Mouse (Mus musculus): ENCODE results near the gene Trim2.
A peak's percentile ranks its signal among the peaks of the same experiment; 100 is the strongest.

Trim2 gene

DNA sequence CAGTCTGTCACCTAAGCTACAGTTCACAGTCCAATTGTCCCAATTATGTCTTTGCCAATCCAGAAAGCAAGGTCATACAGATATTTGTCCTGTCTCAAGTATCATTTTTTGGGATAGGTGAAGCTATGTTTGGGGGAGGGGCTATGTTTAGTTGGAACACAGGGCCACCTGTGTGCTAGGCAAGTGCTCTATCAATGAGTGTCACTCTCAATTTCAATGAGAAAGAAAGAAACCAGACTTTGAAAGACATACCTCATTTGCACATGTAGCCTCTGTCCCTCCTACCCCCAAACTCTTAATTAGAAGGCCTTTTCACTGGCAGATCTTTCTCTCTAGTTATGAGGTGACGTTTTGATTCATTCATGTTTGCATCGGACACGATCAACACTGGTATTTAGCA, 21.9 kb downstream of the Trim2 start:
- DNase-seq: no peak

DNA sequence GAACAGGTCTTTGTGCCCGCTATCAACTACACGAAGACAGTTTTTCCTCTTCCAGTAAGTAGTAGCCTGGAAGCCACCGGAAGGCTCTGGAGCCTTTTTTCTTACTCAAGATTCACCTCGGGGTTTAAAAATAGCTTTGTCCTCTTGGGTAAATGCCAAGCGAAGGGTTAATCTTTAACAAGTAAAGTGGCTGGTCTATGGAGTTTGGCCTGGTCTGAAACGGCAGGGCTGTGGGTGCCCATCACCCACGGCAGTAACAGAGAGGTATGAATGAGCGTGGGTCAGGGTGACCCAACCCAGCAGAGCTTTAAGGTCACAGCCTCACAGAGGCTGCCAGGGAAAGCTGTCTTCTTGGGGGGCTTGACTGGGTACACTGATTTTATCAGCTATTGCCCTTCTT, 23.2 kb downstream of the Trim2 start:
- DNase-seq: no peak

DNA sequence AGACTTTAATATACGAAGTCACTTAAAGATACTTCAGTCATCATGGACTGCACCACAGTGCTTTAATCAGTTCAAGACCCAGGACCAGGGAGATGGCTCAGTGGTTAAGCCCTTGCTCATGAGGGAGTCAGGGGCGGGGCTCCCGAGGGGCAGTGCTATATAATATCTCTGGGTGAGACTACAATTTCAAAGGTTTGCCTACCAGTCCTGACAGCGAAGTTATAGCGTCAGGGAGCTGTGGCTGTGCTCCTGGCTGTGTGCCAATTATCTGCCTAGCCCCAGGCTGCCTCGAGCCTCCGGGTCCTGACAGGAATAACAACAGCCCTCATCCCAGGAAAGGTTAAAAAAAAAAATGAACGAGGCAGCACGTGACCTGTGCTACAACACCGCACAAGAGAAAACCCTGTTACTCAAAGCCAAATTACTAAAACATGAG, 24.7 kb downstream of the Trim2 start:
- DNase-seq: no peak

DNA sequence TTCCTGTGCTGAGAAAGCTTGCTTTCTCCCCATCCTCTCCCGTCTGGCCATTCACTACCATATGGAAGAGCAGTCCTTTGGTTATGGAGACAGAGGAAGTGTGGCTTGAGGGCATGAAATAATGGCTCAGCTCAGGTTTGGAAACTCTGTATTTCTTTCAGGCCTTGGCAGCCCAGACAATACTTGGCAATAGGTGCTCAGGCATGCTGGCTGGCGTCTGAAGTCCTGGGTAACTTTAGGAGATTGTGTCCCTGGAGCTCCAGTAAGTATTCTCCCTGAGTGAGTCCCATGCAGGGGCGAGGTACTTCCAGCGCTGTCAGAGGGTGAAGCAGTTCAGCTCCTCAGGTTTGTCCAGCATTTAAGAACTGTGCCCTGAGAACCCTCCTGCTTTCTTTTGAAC, 27.9 kb downstream of the Trim2 start:
- DNase-seq: no peak

DNA sequence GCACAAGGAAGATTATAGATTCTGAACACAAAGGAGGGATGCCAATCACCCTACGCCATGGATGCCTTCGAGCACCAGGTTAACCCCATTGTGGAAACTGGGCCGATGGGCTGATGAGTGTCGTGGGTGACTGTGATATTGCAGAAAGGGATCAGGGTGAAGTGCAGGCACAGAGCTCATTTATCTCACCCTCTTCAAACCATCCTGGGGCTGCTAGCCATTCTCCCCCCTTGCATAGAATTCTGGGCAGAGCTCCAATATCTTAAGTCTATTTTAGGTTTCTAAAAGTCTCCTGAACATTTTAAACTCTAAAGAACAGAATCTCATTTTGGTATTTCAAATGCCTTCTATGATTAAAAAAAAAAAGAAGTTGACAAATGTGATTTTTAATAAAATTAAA, 31.6 kb downstream of the Trim2 start:
- DNase-seq: no peak

DNA sequence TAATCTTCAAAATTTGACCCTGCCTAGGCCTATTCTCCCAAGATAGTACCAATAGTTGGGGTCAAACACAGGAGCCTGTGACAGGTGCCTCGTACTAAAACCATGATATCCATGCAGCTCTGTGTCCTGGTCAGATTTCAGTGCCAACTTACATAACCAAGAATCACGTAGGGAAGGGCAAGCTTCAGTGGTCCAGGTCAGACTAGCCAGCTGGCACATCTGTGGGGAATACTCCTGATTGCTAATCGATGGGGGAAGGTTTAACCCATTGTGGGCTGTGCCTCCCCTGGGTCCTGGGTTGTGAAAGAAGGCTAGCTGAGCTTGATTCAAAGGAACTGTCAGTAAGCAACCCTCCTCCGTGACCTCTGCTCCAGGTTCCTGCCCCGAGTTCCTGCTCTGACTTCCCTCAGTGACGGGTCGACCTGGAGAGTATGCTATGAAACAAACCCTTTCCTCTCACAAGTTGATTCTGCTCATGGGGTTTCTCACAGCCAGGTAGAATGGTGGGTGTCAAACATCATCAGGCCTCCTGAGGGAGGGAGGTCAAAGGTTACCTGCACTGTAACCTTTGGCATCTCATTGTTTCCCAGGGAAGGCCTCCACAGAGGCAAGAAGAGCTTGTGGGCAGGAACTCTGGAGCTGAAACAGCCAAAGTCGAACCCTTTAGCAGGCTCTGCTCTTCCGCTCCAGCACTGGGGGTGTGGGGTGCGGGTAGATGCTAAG, 34.2 kb downstream of the Trim2 start:
- no peak for DNase-seq

DNA sequence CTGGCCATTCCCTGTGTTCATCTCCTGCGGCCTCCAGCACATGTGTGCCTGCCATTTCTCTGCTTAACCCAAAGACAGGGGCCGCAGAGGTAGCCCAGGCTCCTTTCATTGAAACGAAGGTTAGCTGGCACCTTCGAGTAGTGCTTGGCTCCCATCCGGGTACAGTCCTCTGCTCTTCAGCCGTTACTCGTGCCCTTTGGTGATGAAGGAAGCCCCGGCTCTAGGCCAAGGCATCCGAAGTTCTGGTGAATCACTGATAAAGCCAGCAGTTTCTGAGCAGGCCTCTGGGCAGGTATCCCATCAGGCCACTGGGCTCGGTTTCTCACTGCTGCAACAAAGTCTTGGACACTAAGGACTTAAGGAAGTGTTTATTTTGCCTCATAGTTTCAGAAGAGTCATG, 34.9 kb downstream of the Trim2 start:
- DNase-seq: no peak

DNA sequence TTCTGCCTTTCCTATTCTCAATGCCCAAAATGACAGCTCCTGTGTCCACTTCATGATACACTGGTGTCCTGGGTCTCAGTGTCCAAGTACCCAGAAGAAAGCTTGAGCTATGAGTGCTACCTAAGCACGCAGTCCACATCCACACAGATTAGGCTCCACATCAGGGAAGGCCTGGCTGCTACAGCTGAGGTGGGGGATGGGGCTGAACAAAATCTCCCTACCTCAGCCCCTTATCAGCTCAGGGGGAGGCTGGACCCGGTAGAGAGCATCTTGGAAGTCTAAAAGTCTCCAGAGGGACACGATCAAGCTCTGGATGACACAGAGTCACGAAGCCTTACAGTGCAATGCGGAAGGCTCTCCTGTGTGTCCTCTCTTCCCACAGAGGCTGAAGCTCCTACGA, 35.6 kb downstream of the Trim2 start:
- DNase-seq: no peak

DNA sequence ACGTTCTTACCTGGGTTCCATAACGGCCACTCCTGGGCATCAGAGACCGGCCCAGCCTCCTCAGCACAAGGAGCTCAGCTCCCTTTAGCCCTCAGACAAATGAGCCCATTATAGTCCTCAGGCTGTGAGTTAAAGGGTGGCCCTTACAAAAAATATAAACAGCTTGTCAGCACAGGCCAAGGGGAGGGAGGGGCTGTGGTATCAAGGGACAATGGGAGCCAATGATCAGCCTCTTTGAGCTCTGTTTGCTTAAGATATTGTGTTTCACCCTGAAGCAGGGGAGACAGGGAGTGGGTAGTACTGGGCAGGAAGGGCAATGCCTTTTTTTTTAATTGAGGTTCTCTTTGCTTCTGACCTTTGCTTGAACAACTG, 36.1 kb downstream of the Trim2 start:
- no peak for DNase-seq

DNA sequence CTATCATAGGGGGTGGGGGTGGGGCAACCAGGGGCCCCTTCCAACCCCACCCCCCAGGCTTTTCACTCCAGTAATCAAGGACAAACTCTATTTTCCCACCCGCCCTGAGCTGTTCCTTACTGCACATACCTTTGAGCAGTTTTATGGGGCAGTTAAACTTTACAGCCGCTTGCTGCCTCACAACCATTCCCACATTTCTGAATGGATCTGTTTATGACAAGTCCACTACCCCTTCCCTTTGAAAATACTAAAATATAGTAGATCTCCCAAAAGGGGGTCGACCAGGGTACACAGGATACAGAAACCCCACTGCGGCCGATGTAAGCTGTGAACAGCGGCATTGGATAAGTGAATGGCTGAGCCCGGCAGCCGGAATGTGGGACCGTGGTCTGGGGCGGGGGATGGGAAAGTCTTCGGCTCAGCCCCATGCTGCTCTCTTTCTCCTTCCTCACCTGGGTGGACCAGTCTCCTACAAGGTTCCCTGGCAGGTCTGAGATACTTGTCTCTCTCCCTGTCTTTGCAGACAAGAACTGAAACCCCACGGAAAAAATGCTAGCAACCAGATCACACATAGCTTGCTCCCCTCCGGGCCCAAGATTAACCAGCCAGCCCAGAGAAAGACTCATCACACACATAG, 36.6 kb downstream of the Trim2 start:
- no peak for DNase-seq

DNA sequence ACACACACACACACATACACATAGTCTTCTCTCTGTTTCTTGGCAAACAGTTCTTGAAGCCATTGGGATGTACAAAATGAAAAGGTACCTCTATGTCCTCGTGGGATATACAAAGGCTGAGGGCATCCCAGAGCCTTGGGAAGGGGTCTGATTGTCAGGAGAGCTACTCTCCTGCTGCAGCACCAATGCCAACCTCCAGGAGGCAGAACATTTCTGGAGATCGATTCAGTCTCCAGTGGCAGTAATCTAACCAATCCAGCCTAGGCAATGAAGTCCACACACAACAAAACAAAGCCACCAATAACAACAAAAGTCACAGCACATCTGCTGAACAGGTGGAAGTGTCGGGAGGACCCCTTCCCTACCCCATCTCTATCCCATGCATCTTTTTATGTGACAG, 38.2 kb downstream of the Trim2 start:
- no peak for DNase-seq

DNA sequence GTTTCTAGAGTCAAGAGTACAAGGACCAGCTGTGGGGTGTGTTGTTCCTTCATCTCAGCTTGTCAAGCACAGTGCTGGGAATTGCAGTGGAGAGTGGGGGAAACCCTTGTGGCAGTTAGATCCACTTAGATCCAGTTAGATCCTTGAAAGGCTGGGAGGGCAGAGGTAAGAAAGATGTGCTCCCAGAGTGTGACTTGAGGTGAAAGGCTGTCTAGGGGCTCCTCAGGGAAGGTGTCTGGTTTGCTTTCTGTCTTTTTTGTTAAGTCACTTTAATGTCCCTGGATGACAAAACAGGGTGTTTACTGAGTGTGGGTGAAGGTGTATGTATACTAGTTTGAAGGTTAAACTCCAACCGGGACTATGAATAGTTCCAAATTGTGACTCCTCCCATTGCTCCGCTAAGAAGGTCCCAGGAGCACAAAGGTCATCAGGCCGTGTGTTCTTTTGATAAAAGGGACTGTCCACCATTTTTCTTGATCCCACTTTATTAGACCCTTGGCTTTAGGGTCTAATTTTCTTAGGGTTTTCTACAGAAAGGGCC, 40.2 kb downstream of the Trim2 start:
- no peak for DNase-seq

DNA sequence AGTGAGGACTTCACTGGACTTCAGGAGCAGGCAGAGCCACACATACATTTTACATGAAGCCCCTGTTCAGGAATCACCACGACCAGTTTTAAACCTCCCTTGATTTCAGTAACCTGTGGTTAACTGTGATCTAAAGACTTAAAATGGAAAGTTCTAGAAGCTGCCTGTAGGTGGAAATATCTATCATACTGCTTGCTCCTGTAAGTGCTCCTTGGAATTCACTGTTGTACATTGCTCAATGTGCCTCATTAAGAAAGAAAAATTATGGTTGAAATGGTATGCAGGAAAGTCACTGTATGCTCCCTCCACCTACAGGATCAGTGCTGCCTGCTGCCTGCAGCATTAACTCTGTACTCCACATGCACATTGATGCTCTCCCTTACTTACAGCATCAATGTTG, 41.6 kb downstream of the Trim2 start:
- no peak for DNase-seq

DNA sequence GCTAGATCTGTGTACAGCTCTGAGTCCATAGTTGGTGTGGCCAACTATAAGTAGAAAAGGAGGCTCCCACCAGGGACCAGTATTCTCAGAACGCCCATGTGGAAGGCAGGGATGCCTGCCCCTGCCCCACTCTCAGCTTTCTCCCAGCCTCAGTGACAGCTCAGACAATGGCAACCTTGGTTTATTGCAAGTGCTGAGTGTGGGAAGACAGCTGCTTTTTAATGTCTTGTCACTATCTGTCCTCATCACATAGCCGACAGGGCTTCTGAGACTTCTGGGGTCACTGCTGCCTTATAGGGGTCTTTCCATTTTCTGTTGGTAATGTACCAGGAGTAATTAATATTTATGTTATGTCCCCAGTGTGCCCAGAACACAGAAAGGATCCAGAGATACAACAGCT, 42.3 kb downstream of the Trim2 start:
- no peak for DNase-seq

DNA sequence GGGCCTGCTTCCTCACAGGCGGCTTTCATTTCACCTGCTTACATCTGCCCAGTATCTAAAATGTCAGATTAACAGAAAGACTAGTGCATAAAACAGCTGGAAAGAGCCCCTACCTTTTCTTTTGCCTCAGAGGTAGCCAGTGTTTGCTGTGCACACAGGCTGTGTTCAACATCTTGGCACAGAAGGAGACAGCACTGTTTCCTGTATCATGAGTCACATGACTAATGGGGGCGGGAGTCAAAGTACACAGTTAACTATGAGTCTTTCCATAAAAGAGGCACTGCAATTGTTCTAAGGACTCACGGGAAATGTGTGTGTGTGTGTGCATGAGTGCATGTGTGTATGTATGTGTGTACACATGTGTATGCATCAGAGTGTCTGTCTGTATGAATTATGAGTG, 43.9 kb downstream of the Trim2 start:
- DNase-seq: no peak

DNA sequence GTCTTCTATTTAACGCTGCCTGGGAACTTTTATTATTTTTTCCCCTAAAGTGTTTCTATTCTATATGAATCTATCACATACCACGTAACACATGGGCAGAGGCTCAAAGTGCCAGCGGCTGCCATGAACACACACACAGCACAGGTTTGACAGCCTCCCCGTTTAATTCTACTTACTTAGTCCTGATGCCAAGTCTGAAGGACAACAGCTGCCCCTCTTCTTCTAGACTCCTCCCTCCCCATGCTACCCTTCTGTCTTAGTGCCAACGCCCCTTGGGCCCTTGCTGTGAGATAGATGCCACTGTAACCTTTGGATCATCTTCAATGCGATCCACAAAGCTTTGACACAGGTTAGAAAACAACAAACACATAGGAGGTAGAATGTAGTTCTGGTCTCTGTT, 44.8 kb downstream of the Trim2 start:
- no peak for DNase-seq

DNA sequence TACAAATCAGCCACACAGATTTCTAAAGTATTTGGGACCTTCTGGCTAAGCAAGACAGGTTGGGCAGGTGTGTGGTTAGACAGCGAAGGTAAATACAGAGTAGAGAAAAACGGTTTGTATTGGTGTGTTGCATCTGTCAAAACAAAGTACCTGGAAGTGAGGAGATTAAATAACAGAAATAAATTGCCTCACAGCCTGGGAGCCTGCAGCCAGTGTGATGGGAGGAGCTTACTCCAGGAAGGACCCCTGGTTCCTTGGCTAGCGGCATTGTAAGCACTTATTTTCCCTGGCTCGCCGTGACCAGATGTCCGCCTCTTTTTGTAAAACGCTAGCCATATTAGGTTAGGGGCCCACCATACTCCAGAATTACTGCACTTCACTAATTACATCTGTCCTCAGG, 45.8 kb downstream of the Trim2 start:
- no peak for DNase-seq

DNA sequence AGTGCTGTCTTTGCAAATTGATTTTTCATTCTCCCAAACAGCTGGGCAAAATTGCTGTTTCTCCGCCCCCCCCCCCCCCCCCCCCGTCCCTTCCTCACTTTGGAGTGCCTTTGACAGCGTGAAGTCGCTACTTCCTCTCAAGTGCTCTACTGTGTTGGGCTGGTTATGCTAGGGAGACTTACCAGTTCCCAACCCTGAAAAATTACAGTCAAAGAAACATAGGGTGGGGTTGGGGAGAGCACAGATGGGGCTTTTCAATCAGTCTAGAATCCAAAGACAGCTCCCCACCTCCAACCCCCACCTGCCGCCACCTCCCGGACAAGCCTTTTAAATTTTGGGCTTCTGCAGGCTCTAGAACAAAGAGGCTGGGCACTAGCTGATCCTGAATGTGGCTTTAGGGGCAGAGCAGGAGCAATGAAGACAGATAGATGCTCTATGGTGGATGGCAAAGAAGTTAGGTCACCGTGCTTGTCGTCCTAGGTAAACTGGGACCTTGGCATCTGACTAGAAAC, 46.6 kb downstream of the Trim2 start:
- no peak for DNase-seq

DNA sequence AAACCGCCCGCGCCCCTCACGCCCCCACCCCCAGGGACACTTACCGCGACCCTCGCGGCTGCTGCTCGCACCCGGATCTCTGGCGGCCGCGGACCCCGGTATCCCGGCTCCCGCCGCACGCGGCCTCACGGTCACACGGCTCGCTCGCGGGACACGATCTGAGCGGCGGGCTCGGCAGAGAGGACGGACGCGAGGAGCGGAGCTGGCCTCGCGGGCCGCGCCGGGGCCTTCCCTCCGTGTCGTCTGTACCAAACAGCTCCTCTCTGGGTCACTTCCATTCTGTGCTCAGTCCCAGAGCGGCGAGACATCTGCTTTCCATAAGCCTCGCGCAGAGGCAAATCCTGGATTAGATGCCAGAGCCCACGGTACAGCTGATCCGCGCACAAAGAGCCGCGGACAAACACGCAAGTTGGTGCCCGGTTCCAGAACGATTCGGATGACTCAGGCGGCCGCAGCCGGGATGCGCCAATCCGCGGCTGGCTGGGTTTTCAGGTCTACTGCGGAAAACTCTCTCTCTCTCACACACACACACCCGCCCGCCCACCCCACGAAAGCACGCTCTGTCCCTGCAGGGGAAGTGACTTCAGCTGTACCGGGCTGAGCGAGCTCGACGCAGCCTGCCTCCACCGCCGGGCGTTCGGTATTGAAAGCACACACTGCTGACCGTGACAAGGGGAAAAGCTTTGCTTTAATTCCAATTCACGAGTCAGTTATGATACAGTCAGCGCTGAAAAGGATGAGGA, 47.2 kb downstream of the Trim2 start:
- peak; percentile 62 for DNase-seq

DNA sequence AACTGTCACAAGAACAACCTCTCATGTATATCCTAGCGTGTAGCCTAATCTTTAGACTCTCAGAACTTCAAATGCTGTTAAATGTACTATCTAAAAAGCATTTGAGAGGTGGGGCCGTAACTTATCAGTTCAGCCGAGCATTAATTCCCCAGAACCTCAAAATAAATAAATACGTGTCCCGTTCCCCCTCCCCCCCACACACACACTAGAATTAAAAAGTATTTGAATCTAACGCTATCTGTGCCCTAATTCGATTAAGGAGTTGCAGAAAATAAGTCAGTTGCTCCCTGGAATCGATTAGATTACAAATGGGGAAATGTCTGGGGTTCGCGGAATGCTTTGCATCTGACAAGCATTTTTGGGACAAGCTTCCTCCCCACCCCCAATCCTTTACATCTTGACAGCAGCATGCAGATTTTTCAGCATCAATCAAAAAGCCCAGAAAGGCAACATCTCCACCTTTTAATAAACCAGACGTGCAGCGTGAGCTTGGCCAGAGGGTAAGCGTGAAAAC, 48.1 kb downstream of the Trim2 start:
- DNase-seq: no peak

DNA sequence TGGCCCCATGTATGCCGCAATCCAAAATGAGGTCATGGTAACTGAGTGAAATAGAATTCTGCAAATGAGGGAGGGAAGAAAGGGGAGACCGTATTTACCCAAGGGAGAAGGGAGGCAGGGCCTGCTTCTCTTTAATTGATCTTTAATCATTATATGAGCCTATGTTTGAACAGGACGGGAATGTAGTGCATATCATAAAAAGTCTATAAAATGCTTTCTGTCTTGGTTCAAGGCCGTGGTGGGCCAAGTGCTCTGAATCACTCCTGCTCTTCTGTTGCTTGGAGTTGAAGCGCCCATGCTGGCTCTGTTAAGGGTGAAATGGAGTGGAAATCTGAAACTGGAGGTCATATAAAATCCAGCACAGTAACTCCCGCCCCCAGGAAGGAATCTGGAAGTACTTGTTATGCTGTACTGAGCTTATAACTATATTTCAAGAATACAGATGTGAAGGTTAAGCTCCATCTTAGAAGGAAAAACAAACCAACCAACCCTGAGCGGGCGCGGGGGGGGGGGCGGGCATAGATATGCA, 48.6 kb downstream of the Trim2 start:
- no peak for DNase-seq

DNA sequence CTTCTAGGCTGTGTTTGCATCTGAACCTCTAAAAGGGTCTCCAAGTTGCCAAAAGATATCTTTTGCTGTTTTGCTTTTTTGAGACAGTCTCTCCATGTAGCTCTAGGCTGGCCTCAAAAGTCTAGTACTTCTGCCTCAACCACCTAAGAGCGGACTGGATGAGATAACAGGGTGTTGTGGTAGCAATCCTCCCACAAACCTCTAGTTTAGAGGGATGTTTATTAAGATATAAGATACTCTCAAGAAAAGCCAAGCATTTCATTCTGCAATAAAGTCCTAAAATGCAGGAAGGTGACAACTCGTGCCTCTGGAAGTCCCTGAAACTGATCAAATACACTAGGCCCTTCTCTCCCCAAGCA, 52.2 kb downstream of the Trim2 start:
- no peak for DNase-seq
